Mouse (Mus musculus) C2C12 (cell line): ENCODE measurements at regions not wholly inside any gene's neighbourhood (a gene's known extent, or its start where the extent isn't known, plus 50 kb on each side); places are given as distances from the start of the nearest gene placed in this dataset.

ENCODE experiments used
- H3K27me3 ChIP-seq: one replicate; pipeline ENCODE4 v1.6.1; 2011; ENCODE audit not compliant: control insufficient read depth, insufficient read depth, insufficient read length
- H3K36me3 ChIP-seq: one replicate; pipeline ENCODE4 v1.6.1; 2011; ENCODE audit not compliant: control insufficient read depth, insufficient read depth
- H3K4me3 ChIP-seq: one replicate; pipeline ENCODE4 v1.5.1; 2011; ENCODE audit warnings: mild to moderate bottlenecking, control low read depth; ENCODE audit not compliant: poor library complexity, insufficient read depth, severe bottlenecking
- H3K79me2 ChIP-seq: one replicate; pipeline ENCODE4 v1.6.1; 2011; ENCODE audit not compliant: control insufficient read depth, insufficient read depth
- H3K79me3 ChIP-seq: one replicate; pipeline ENCODE4 v1.6.1; 2011; ENCODE audit warnings: low read depth, control low read depth
- H3ac ChIP-seq: one replicate; pipeline ENCODE3; 2011; ENCODE audit warnings: low read depth; ENCODE audit not compliant: control insufficient read depth, insufficient read length
- CEBPB ChIP-seq: IDR thresholded peaks from one replicate; pipeline ENCODE4 v1.6.1; 2011; ENCODE audit warnings: low read depth, mild to moderate bottlenecking, control low read depth, moderate library complexity
- CTCF ChIP-seq: IDR thresholded peaks from one replicate; pipeline ENCODE4 v1.5.1; 2011; ENCODE audit not compliant: control insufficient read depth, insufficient read depth, insufficient read length
- FOSL1 ChIP-seq: IDR thresholded peaks from one replicate; pipeline ENCODE4 v1.8.0; 2011; ENCODE audit warnings: mild to moderate bottlenecking, low read length; ENCODE audit not compliant: poor library complexity, insufficient read depth, severe bottlenecking
- MAX ChIP-seq: IDR thresholded peaks from one replicate; pipeline ENCODE4 v1.6.1; 2011; ENCODE audit warnings: mild to moderate bottlenecking, control low read depth
- MYOD1 ChIP-seq: IDR thresholded peaks from one replicate; pipeline ENCODE4 v1.6.1; 2011; ENCODE audit warnings: low read depth; ENCODE audit not compliant: control insufficient read depth, insufficient read length
- MYOG ChIP-seq: IDR thresholded peaks from one replicate; pipeline ENCODE4 v1.6.1; 2011; ENCODE audit not compliant: control insufficient read depth, insufficient read length; ENCODE audit errors: extremely low read depth
- USF1 ChIP-seq: IDR thresholded peaks from one replicate; pipeline ENCODE4 v1.6.1; 2011; ENCODE audit warnings: low read depth, mild to moderate bottlenecking, control low read depth, moderate library complexity

DNA sequence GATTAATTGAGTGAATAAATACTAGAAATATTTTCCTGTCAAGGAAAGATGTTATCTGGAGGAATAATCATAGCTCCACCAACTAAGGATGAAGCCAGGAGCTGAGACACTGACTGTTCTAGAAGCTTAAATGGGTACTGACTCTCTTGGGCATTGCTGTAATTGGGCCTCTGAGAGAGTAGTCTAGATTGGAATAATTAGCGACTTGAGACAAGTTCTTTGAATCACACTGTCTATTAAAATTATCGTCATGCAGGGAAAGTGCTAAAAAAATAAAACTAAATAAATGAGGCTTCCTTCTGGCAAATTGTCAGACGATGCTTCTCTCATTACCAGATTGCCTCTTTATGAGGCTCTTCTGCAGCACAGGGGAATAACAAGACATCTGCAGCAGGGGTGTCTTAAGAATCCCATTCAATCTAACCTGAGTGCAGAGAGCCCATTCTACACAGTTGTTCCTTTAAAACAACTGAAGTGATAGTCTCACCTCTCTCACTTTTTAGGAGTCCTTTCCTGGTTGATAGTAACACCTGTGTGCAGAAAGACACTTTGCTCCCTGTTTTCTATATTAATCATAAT lies 1203.5 kb downstream of the Fam181b start:
- Histone ChIP-seq H3ac (no peak overlapping the region), H3K79me2 (no peaks in the 10 kb centered on the region), H3K27me3 (no peaks in the 10 kb centered on the region), H3K4me3 (no peak overlapping the region), H3K36me3 (no peaks in the 10 kb centered on the region), H3K79me3 (no peaks in the 10 kb centered on the region)
- no peak for TF ChIP-seq MYOG
- no peak for TF ChIP-seq FOSL1
- TF ChIP-seq MAX = no peak
- no peak for TF ChIP-seq USF1
- TF ChIP-seq CEBPB = no peak
- no peak for TF ChIP-seq CTCF
- no peak for TF ChIP-seq MYOD1

DNA sequence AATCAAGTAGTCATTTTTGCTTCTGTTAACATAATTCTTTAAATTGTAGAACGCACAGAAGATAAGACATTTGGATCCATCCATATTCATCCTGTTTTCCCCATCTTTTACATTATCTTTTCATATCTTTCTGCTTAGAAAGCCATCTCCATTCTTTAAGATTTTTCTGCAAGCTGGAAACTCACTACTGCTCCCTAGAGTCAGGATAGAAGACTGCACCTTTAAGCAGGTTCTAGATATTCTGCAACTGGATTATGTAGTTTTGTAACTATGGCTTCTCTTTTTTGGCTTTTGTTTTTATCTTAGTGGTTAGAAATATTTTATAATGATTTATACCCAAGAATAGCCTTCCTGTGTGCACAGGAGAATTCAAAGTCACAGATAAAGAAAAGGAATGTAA lies 1225.9 kb downstream of the Fam181b start:
- H3K4me3 ChIP-seq = no peak overlapping the region
- H3K27me3 ChIP-seq = no peaks in the 10 kb centered on the region
- no peaks in the 10 kb centered on the region for H3K79me3 ChIP-seq
- H3K79me2 ChIP-seq = no peaks in the 10 kb centered on the region
- TF ChIP-seq MYOD1 = no peak
- H3ac ChIP-seq = no peak overlapping the region
- no peaks in the 10 kb centered on the region for H3K36me3 ChIP-seq

DNA sequence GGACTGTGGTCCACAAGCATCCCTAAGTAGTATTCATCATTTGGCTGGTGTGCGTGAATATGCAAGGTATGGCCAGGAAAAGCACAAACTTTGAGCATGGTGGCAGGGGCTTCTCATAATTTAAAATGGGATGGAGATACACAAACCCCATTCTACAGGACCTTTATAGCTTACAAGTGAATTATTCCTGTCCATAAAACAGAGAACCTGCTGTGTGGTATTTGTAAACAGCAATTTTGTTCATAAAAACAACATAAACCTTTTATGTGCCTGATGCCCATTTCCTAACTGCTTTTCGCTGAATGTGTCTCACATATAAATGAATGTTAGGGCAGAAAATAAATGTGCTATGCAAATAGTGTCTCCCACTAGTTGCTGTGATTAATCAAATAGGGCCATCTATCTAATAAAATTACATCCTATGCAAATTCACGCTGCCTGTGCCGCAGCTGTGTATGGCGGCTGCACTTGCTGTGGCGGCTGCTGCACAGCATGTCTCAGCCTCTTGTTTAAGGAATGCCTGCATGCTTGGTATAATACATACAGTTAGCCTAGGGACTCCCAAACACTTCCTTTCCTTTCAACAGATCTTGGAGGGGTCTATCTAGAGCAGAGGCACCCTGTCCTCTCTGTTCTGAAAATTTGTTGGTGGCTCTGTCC lies 1235.4 kb downstream of the Fam181b start:
- TF ChIP-seq MAX (no peak), FOSL1 (no peak), USF1 (no peak), MYOG (no peak), MYOD1 (no peak), CEBPB (no peak), CTCF (no peak)
- no peaks in the 10 kb centered on the region for H3K36me3 ChIP-seq
- no peak overlapping the region for H3K4me3 ChIP-seq
- no peaks in the 10 kb centered on the region for H3K27me3 ChIP-seq
- no peaks in the 10 kb centered on the region for H3K79me2 ChIP-seq
- no peak overlapping the region for H3ac ChIP-seq
- H3K79me3 ChIP-seq = no peaks in the 10 kb centered on the region

DNA sequence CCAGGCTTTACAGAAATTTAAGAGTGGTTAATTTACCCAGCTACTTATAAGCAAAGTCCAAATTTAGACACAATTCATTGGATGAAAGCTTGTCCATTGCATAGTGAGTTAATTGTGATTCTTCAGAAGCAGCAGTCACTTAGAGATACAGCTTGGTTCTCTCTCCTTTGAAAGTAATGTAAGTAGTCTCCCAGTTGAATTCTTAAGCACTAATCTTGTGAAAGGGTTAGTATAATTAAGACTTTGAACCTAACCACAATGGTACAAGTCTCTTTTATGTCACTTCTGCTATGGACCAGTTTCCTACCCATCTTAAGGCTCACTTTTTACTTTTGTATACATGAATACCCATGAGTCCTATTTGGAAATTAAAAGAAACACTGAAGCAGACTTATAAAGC lies 1252.9 kb downstream of the Fam181b start:
- Histone ChIP-seq H3K27me3 (no peaks in the 10 kb centered on the region), H3K4me3 (no peak overlapping the region), H3ac (no peak overlapping the region), H3K79me2 (no peaks in the 10 kb centered on the region), H3K36me3 (no peaks in the 10 kb centered on the region), H3K79me3 (no peaks in the 10 kb centered on the region)
- TF ChIP-seq MYOG = no peak
- no peak for TF ChIP-seq CTCF
- no peak for TF ChIP-seq FOSL1
- no peak for TF ChIP-seq USF1
- TF ChIP-seq CEBPB = no peak
- no peak for TF ChIP-seq MYOD1
- TF ChIP-seq MAX = no peak
